Mouse (Mus musculus) forebrain, embryonic 10.5 days (tissue): ENCODE results near the gene Ero1l. TPM values are rescaled to one million over a fixed set of nuclear protein-coding genes. Genes with fewer than 3 reads are reported as not detected.
A peak's percentile ranks its signal among the peaks of the same experiment; 100 is the strongest.

Experiments used
- DNase-seq: peaks from one replicate; pipeline ENCODE4 v3.0.0-alpha.2; 2017; ENCODE audit warnings: low spot score; ENCODE audit errors: extremely low spot score
- H3K27ac ChIP-seq: fragments of 300-500 bp; sonication (generic); 2 replicates; pipeline ENCODE4 v1.5.1; 2016; ENCODE audit warnings: mild to moderate bottlenecking
- H3K27me3 ChIP-seq: fragments of 300-500 bp; sonication (generic); 2 replicates; pipeline ENCODE4 v1.6.1; 2016; ENCODE audit warnings: mild to moderate bottlenecking; ENCODE audit not compliant: poor library complexity, severe bottlenecking
- H3K36me3 ChIP-seq: fragments of 300-500 bp; sonication (generic); replicated peaks from 2 replicates; pipeline ENCODE4 v1.6.1; 2016; ENCODE audit warnings: mild to moderate bottlenecking, moderate library complexity
- H3K4me1 ChIP-seq: fragments of 300-500 bp; sonication (generic); 2 replicates; pipeline ENCODE4 v1.6.1; 2016
- H3K4me3 ChIP-seq: fragments of 300-500 bp; sonication (generic); 2 replicates; pipeline ENCODE4 v1.5.1; 2016; ENCODE audit warnings: mild to moderate bottlenecking, moderate library complexity
- H3K9me3 ChIP-seq: fragments of 300-500 bp; sonication (generic); 2 replicates; pipeline ENCODE4 v1.6.1; 2016; ENCODE audit warnings: mild to moderate bottlenecking, moderate library complexity
- WGBS: fragments of 180-500 bp; shearing (Covaris S2); methylation state at CpG from one replicate; pipeline ENCODE4 v1.1.7; 2016; 5-methylcytosine and 5-hydroxymethylcytosine counted together
- polyA plus RNA-seq: library from polyadenylated mRNA; unstranded; fragments of >200 nt; fragmentation: Nextera tagmentation; extraction: Ambion mirVana; gene quantifications from 2 replicates; pipeline ENCODE4 v1.2.1, GENCODE M21; 2016

The Ero1l gene
- polyA plus RNA-seq, 1 experiment from 2014 or later = 32.0 TPM

GRCm38 (mm10) chr14:45321067-45321466 lies 2.5 kb upstream of the Ero1l start:
- no peak overlapping the region for H3K4me3 ChIP-seq
- no peaks in the 10 kb centered on the region for H3K36me3 ChIP-seq
- 94% methylated on average over 3 of the region's 3 CpGs for WGBS

DNA sequence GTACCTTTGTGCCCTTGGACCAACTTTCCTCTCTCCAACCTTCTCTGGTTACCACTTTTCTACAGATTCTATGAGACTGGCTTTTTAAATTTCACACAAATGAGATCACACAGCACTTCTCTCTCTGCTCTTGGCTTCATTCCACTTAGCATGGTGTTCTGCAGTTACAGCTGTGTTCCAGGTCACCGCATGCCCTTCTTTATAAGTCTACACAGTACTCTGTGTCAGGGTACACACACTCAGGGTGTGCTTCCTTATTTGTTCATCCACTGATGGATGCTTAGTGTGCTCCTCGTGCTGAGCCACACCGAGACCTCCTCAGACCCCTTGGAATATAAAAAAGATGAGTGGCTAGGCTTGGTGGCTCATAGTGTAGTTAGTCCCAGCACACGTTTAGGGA lies 1.5 kb upstream of the Ero1l start:
- no peaks in the 10 kb centered on the region; the same call in 1 of the 2 replicates for H3K27me3 ChIP-seq
- 85% methylated on average over 4 of the region's 4 CpGs for WGBS
- no peaks in the 10 kb centered on the region for H3K36me3 ChIP-seq
- no peak overlapping the region for H3K4me3 ChIP-seq
- DNase-seq = no peak
- no peak overlapping the region for H3K27ac ChIP-seq
- no peaks in the 10 kb centered on the region for H3K9me3 ChIP-seq
- H3K4me1 ChIP-seq = peaks cover 26% of the 10 kb centered on the region

More at GRCm38 (mm10) chr14:45321067-45321466, 2.5 kb upstream of the Ero1l start:
- DNase-seq = no peak
- Histone ChIP-seq H3K4me1 (peaks cover 30% of the 10 kb centered on the region), H3K27ac (no peak overlapping the region), H3K27me3 (no peaks in the 10 kb centered on the region; the same call in 1 of the 2 replicates), H3K9me3 (no peaks in the 10 kb centered on the region)

- Histone ChIP-seq H3K36me3 (no peaks in the 10 kb centered on the region), H3K4me3 (peak overlapping the region; percentile 85), H3K4me1 (peaks cover 26% of the 10 kb centered on the region), H3K27ac (peak overlapping the region; percentile 94), H3K9me3 (no peaks in the 10 kb centered on the region), H3K27me3 (no peaks in the 10 kb centered on the region; the same call in 1 of the 2 replicates)
- WGBS = 72% methylated on average over 3 of the region's 3 CpGs
- no peak for DNase-seq
Observed at GRCm38 (mm10) chr14:45319237-45319610, 653 bp upstream of the Ero1l start.

DNA sequence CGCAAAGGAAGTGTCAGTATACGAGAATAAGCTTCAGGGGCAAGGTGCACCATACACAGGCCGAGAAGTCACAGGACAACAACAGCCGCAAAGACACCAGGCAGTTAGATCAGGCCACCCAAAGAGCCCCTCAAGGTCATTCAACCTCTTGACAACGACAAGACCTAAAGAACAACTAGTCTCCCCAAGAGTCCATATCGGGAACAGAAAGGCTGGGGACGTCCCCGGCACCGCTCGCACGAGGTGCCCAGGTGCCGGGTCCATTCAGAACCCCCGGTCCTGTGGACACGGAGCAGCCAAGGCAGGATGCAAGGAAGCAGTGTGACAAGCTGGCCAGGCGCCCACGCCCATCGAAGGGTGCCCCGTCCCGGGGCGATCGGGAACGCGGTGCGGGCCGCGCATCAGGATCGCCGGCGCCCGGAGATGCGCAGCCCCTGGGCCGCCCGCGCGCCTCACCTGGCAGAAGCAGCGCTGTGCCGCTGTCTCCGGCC lies 605 bp downstream of the Ero1l start:
- no peak for DNase-seq
- H3K27me3 ChIP-seq = no peaks in the 10 kb centered on the region; the same call in 1 of the 2 replicates
- H3K4me3 ChIP-seq = peak overlapping the region; percentile 85
- H3K9me3 ChIP-seq = no peaks in the 10 kb centered on the region
- under 1% methylated on average over 38 of the region's 38 CpGs for WGBS
- peak overlapping the region; percentile 94 for H3K27ac ChIP-seq
- no peaks in the 10 kb centered on the region for H3K36me3 ChIP-seq
- peaks cover 26% of the 10 kb centered on the region for H3K4me1 ChIP-seq

- 82% methylated on average over 5 of the region's 5 CpGs for WGBS
- Histone ChIP-seq H3K27me3 (no peaks in the 10 kb centered on the region; the same call in 1 of the 2 replicates), H3K9me3 (no peaks in the 10 kb centered on the region), H3K4me3 (peak overlapping the region; percentile 85), H3K27ac (no peak overlapping the region), H3K36me3 (no peaks in the 10 kb centered on the region), H3K4me1 (peaks cover 26% of the 10 kb centered on the region)
- no peak for DNase-seq
Observed at GRCm38 (mm10) chr14:45316927-45317326, 1.6 kb downstream of the Ero1l start.

DNA sequence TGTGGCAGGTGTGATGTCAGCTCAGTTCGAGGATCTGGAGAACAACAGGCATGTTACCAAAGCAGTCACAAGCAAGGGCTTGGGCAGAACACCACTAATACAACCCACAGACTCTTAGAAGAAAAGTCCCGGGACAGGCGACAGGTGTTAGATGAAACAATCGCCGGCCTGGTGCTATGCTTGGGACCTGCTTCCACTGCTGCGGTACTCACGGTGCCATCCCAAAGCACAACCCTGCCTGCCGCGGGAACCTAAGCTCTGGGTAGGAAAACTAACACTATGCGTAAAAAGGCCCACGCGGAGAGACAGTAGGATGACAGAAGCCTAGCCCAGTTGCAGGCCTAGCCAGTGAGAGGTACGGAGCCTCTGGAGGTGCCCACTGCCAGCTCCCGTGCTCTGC lies 8.5 kb downstream of the Ero1l start:
- WGBS = 93% methylated on average over 14 of the region's 14 CpGs
- Histone ChIP-seq H3K4me3 (no peak overlapping the region), H3K27me3 (no peaks in the 10 kb centered on the region), H3K9me3 (peaks cover 11% of the 10 kb centered on the region), H3K36me3 (peaks cover 8% of the 10 kb centered on the region), H3K4me1 (no peaks in the 10 kb centered on the region), H3K27ac (no peak overlapping the region)
- DNase-seq = no peak

GRCm38 (mm10) chr14:45309646-45310045 lies 8.9 kb downstream of the Ero1l start:
- H3K9me3 ChIP-seq = peaks cover 11% of the 10 kb centered on the region
- H3K36me3 ChIP-seq = peaks cover 11% of the 10 kb centered on the region
- WGBS = 95% methylated on average over 13 of the region's 13 CpGs
- H3K4me3 ChIP-seq = no peak overlapping the region
- H3K27ac ChIP-seq = no peak overlapping the region
- DNase-seq = no peak
- H3K27me3 ChIP-seq = no peaks in the 10 kb centered on the region
- no peaks in the 10 kb centered on the region for H3K4me1 ChIP-seq

- Histone ChIP-seq H3K9me3 (peaks cover 11% of the 10 kb centered on the region), H3K27me3 (no peaks in the 10 kb centered on the region), H3K27ac (no peak overlapping the region), H3K4me1 (no peaks in the 10 kb centered on the region), H3K4me3 (no peak overlapping the region), H3K36me3 (peaks cover 16% of the 10 kb centered on the region)
- DNase-seq = no peak
- 92% methylated on average over 8 of the region's 8 CpGs for WGBS
Observed at GRCm38 (mm10) chr14:45307630-45308328, 10.8 kb downstream of the Ero1l start.

DNA sequence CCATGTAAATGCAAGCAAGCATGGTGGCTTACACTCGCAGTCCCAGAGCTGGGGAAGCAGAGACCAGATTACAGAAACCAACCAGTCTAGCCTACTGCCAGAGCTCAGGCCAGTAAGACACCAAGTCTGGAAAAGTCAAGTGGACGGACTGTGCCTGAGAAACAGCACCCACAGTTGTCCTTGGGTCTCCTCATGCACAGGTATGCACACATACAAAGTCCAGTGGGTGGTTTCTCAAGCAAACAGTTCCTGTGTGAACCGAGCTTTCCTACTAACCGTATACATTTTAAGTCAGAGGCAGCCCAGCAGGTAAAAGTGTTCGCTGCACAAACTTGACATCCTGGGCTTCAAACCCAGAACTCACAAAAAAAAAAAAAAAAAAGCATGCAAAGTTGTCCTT lies 12.7 kb downstream of the Ero1l start:
- Histone ChIP-seq H3K27me3 (no peaks in the 10 kb centered on the region), H3K4me3 (no peak overlapping the region), H3K9me3 (peaks cover 11% of the 10 kb centered on the region), H3K4me1 (no peaks in the 10 kb centered on the region), H3K36me3 (peaks cover 32% of the 10 kb centered on the region), H3K27ac (no peak overlapping the region)
- WGBS = 95% methylated on average over 5 of the region's 5 CpGs
- no peak for DNase-seq

DNA sequence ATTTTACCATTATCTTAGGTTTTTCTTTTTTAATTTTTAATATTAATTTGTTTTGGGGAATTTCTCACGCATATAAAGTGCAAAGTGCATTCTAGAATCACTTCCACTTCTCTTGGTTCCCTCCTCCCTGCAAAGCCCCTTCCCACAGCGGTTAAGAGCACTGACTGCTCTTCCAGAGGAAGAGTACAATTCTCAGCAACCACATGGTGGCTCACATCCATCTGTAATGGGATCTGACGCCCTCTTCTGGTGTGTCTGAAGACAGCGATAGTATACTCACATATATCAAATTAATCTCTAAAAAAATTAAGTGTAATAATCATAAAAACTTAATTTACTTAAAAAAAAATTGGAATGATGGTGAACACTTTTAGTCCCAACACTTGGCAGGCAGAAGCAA lies 14.2 kb downstream of the Ero1l start:
- Histone ChIP-seq H3K4me1 (no peaks in the 10 kb centered on the region), H3K36me3 (peaks cover 39% of the 10 kb centered on the region)
- DNase-seq = no peak

GRCm38 (mm10) chr14:45303939-45304338 lies 14.6 kb downstream of the Ero1l start:
- no peak for DNase-seq
- WGBS = 54% methylated on average over 4 of the region's 4 CpGs

More for the DNA sequence above, 14.2 kb downstream of the Ero1l start:
- Histone ChIP-seq H3K4me3 (no peak overlapping the region), H3K9me3 (peaks cover 4% of the 10 kb centered on the region), H3K27ac (no peak overlapping the region), H3K27me3 (no peaks in the 10 kb centered on the region)
- 71% methylated on average over 4 of the region's 4 CpGs for WGBS

DNA sequence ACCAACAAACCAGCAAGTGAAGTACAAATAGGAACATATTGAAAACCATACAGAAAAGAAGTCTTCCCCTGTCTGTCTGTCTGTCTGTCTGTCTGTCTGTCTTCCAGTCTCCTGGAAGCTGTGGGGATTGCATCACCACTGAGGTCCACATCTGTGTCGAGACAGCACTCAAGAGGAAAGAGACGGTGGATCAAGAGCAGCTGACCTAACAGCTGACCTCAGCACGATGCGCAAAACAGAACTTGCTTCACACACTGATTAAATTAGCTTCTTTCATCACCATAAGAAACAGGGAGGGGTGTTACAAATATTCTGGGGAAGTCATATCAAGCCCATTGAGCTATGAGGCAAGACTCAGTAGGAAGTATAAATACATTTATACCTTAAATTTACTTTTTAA lies 27.0 kb downstream of the Ero1l start:
- Histone ChIP-seq H3K4me3 (no peak overlapping the region), H3K36me3 (peaks cover 32% of the 10 kb centered on the region), H3K27ac (no peak overlapping the region), H3K27me3 (no peaks in the 10 kb centered on the region), H3K9me3 (no peaks in the 10 kb centered on the region), H3K4me1 (no peaks in the 10 kb centered on the region)
- 75% methylated on average over 4 of the region's 4 CpGs for WGBS
- no peak for DNase-seq

More at GRCm38 (mm10) chr14:45303939-45304338, 14.6 kb downstream of the Ero1l start:
- H3K27ac ChIP-seq = no peak overlapping the region
- H3K4me1 ChIP-seq = no peaks in the 10 kb centered on the region
- H3K27me3 ChIP-seq = no peaks in the 10 kb centered on the region
- H3K9me3 ChIP-seq = no peaks in the 10 kb centered on the region; the same call in 1 of the 2 replicates
- no peak overlapping the region for H3K4me3 ChIP-seq
- peaks cover 44% of the 10 kb centered on the region for H3K36me3 ChIP-seq

- no peaks in the 10 kb centered on the region for H3K9me3 ChIP-seq
- WGBS = 88% methylated on average over 3 of the region's 3 CpGs
- no peaks in the 10 kb centered on the region for H3K27me3 ChIP-seq
- no peaks in the 10 kb centered on the region for H3K4me1 ChIP-seq
- H3K4me3 ChIP-seq = no peak overlapping the region
- peaks cover 17% of the 10 kb centered on the region for H3K36me3 ChIP-seq
- no peak for DNase-seq
- no peak overlapping the region for H3K27ac ChIP-seq
Observed at GRCm38 (mm10) chr14:45282066-45282465, 36.5 kb downstream of the Ero1l start.
